Mouse (Mus musculus): ENCODE data around the gene Dgcr6. TPM values are rescaled to one million over a fixed set of nuclear protein-coding genes. Genes with fewer than 3 reads are reported as not detected.
A peak's percentile ranks its signal among the peaks of the same experiment; 100 is the strongest.

Gene Dgcr6
- total RNA-seq, 2 experiments from 2014 or later: 35.3 to 35.4 TPM

DNA sequence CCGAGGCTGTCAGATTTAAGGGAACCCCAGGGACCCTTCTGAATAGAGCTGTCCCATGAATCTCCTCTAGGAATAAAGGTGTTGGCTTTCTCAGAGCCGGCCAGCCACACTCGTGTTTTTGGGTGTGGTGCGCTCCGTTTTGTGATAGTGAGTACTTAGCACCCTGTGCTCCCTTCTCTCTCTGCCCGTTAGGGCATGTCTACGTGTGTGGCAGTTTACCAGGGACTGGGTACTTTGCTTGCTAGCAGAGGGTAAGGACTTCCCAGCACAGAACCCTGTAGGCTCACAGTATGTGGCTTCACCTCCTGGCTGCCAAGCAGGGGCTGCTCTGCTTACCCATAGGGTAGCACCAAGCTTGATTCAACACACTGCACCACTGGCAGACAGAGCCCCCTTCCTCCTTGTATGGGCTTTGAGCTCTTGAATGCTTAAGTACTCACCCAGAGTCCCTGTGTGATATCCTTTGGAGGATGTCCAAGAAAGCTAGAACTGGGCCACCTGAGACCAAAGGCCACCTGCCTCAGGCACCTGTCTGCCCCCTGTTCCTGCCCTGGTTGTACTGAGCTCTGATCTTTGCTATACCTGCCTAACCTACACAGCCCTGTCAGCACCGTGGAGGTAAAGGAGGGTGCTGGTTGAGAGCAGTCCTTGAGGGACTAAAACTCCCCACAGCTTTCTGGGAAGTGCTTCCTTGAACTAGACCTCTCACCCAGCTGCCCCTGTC, 16.2 kb downstream of the Dgcr6 start:
- DNase-seq (ENCODE audit: low spot score in 2 of 2): no peak

DNA sequence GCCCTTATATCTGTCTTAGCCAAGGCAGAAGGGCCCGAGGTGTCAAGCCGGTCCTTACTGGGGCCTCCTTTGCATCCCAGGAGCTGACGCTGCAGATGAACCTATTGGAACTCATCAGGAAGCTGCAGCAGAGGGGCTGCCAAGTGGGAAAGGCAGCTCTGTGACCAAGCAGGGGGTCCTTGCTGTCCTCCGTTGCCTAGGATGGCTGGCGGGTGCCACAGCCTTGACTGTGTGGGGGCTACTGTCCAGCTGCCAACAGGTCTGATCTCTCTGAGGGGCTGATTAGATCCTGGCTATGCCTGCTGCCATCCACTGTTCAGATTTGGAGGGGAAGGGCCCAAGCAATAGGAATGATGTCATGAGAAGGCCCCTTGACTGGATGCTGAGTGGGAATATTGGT, 18.1 kb downstream of the Dgcr6 start:
- no peak for DNase-seq (ENCODE audit: low spot score in 2 of 2)

DNA sequence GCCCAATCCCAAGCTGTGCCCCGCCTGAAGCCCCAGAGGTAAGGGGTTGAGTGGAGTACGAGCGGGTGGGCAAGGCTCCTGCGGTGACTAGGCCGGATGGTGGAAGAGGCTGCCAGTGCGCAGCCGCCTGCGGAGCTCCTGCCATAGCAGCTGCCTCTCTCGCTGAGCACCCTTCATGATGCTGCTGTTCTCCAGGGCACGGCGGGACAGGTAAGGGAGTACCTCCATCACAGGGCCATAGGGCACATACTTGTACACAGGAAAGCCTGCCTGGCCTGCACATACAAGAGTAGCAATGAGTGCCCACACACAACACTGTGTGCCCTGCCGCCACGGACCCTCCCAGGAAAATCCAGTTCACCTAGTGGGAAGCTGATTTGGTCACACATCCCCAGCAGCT, 19.4 kb downstream of the Dgcr6 start:
- DNase-seq (ENCODE audit: low spot score in 2 of 2): no peak

DNA sequence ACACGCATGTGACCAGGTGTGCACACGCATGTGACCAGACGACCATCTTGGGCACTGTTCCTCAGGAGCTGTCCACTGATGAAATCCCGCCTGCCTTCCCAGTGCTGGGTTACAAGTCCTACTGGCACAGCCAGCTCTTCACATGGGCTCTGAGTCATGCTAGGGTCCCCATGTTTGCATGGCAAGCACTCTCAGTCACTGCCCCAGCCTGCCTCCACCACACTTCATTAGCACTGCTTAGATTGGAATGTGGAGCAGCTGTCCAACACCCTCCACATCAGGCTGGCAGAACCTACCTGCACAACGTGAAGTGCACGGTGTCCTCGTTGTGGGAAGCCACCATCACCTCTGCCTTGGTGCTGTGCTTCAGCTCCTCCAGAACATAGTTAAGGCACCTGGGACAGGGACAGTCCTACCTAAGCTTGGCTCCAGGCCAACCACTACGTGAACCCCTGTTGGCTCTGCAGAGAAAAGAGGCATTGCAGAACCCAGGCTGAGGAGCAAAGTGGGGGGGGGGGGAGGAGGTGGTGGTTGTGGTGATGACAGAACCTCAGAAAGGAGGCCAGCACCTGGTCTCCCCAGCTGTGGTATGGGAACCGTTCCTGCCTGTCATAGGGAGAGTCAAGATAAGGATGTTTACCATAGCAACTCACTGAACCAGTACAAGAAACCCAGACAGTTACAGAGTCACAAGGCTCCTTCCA, 20.8 kb downstream of the Dgcr6 start:
- no peak for DNase-seq (ENCODE audit: low spot score in 2 of 2)

DNA sequence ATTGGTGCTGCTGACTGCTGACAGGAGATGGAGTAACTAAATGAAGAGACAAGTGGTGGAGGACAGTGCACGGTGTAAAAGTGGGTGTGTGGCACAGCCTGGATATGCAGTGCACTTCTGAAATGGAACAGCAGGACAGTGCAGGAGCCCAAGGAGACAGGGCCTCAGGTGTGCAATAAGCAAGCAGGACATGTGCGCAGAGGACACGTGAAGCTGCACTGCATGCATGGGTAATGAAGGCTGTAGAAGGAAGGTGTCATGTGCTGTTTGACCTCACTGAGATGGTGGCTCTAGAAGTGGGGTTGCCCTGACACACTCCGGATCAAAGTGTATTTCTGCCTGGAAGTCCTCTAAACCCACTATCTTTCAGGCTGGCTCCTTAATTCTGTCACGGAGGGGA, 22.0 kb downstream of the Dgcr6 start:
- DNase-seq (ENCODE audit: low spot score in 2 of 2): no peak

DNA sequence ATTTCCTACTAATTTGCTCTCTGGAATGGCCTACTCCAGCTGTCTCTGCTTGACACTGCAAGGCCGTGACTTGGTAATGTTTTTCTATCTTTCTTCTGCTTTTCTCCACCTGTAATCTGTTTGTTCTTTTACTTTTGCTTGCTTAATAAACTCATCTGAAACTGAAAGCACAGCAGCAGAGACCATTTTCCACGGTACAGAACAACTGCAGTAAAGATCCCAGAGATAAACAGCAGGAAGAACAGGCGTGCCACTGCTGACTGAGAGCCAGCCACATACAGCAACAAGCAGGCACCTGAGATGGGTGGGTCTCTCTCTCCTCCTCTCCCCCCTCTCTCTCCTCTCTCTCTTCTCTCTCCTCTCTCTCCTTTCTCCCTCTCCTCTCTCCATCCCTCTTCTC, 22.5 kb downstream of the Dgcr6 start:
- no peak for DNase-seq (ENCODE audit: low spot score in 2 of 2)

DNA sequence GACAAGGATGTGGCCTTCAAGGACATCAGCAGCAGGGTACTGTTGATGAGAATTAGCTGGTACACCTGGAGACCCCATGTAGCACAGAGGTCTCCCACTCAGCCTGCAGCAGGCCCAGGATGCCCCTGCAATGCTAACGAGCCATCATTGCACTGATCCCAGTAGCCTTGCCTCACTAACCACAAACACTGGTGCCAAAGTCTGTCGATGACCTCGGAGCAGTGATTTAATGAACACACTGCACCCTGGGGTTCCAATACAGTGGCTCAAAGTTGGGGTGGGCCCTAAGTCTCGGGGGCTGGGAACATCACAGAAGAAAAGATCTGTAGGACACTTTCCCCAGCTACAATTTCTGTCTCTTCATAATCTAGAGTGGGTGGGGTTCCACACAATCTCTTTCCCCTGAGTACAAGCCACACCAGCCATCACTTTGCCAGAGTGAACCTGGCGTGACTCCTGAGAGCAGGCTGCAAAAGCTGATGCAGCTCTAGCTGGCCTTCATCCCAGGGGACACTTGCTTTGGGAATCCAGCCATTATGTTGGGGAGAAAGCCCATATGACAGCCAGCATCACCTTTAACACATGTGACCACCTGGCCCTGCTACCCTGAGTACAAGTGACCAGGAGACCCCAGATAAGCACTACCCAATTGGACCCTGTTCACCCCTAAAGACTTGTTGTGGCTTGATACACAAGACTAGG, 25.8 kb downstream of the Dgcr6 start:
- no peak for DNase-seq (ENCODE audit: low spot score in 2 of 2)

DNA sequence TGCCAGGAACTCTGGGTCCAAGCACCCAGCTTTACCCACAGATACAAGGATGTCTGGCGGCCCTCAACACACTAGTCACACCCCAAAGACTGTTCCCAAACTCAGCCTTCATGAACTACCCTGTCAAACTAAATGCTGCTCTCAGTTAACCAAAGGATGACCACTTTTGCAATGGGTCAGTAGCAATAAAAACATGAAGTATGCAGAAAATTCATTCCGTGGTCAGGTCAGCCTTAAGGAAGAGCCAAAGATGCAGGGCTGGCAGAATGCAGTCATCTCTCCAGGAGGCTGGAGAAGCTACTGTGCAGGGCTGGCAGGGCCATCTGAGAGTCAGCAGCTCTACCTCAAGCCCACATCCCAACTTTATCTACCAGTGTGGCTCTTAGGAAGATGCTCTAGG, 26.6 kb downstream of the Dgcr6 start:
- DNase-seq (ENCODE audit: low spot score in 2 of 2): no peak

DNA sequence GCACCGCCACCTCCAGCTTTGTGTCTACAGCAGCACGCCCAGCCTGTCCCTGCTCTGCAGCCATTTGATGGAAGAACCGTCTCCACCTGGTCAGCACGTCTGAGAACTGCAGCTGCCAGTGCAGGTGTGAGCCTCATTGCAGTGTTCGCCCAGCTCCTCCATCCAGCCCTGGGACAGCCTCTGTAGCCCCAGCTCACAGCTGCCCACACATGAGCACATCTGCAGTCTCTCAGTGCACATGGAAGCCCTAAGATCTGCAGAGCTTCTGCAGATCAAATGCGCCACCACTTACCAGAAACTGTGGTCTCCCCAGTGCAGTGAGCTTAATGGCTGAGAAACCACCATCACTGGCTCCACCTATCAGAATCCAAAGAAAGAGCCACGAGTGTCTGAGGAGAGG, 27.5 kb downstream of the Dgcr6 start:
- DNase-seq (ENCODE audit: low spot score in 2 of 2): no peak

DNA sequence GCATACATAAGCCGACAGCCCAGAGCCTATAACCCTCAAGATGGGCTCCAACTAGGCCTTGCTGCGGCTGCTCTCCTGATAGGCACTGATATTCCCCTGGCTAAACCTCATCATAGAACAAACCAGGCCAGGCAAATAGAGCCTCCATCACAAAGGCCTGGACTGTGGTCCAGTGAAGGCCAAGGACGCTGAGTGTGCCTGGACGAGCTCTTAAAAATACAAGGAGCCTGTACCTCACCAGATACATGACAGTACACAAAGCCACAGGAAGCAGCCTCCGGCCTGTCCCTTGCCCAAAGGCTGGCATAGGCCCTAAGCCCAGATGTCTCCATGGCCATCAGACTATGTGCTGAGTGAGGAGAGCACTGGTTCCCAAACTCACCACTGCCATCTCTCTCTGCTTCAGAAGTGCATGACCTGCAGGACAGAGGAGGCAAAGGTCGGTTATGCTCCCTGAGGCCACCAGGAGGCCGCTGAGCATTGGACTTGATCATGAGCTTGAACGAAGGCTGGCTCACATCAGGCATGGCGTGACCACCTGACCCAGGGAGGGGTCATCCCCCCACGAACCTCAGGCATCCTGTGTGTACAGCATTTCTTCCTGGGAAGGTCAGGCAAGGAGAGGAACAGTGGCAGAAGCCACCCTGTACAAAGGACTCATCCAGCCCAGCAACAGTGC, 28.6 kb downstream of the Dgcr6 start:
- no peak for DNase-seq (ENCODE audit: low spot score in 2 of 2)

DNA sequence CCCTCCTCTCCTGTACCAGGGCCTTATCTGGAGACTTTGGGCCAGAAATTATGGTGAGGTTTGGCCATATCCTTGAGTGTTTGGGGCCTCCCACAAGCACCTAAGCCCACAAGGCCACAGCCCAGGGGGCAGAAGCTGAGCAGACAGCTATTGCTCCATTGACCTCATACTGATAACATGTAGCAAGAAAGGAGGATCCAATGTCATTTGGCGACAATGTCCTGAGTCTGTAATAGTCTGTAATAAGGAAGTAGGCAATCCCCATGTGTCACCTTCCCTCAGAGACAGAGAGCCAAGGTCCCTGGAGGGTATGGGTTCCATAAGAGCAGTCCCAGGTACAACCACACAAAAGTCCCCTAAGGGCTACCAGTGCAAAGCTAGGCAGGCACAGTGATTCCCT, 29.6 kb downstream of the Dgcr6 start:
- DNase-seq (ENCODE audit: low spot score in 2 of 2): no peak

DNA sequence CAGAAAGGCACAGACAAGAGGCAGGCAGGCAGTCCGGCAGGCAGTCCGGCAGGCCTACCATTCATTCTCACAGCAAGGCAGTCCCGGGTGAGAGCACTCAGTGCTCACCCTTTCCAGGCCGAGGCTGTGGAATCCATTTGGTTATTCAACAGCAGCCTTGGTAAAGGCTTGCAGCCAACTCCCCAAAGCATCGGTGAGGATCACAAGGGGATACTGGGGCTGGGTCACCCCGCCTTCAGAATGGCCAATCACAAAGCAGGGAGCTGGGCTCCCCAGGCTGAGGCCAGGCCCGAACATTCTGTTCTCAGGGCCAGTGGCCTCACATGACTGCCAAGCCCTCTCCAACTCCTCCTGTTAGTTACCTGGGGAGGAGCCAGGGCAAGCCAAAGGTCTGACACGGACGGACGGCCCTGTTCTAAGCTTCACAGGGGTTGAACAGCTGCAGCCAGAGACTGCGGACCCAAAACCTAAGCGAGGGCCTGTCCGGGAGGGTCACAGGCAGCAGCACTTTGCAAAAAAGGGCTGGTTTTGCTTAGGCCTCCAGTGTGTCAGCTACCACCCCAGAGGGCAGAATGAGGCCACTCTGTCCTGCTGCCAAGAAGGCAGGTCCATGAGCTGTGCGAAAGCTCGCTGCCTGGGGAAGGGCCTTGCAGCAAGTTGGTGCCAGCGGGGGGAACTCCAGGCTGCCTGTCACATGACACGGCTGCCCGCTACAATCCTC, 30.7 kb downstream of the Dgcr6 start:
- peak in 1 of 2 experiments; percentile 32 for DNase-seq (ENCODE audit: low spot score in 2 of 2)

DNA sequence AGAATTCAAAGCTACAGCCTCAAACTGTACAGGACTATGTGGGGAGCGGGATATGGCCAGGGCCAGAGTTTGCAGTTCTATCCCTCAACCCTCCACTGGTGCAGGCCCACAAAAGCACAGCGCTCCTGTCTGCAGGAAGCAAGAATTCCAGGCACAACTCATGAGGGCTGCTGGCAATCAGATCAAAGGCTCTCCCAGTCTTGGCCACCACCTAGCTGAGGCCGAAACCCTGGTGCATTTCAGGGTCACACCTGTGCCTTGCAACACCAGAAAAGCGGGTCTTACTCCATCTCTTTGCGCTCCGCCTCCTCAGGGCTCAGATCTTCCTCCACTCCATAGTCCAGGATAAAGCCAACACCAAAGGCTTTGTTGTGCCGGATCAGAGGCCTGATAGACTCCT, 31.6 kb downstream of the Dgcr6 start:
- no peak for DNase-seq (ENCODE audit: low spot score in 2 of 2)

DNA sequence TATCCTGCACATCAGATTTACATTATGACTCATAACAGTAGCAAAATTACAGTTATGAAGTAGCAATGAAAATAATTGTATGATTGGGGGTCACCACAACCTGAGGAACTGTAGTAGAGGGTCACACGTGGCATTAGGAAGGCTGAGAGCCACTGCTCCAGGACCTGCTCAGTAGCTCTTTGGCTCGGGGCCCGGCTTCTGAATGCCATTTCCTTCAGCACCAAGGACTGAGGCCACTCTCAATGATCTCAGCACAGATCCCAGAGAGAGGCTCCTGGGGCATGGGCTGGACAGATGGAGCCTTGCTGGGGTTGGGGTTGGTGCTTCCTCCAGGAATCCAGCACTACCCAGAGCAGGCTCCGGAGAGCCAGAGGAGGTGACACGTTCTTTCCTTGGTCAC, 34.4 kb downstream of the Dgcr6 start:
- DNase-seq (ENCODE audit: low spot score in 2 of 2): no peak

DNA sequence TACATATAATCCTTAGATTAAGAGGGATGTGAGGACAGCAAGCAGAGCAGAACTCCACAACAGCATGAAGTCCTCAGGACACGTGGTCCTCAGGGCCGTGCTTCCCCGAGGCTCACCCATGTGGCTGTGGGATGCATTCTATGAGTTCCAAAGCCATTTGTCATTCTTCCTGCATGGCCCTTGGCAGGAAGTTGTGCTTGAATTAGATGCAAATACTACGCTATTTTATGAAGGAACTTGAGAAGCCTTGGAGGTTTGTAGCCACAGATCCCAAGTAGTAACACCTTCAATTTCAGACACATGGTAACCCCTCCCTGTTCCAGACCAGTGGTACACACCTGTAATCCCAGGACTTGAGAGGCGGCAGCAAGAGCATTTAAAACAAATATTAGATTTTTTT, 43.7 kb downstream of the Dgcr6 start:
- DNase-seq (ENCODE audit: low spot score in 2 of 2): no peak

DNA sequence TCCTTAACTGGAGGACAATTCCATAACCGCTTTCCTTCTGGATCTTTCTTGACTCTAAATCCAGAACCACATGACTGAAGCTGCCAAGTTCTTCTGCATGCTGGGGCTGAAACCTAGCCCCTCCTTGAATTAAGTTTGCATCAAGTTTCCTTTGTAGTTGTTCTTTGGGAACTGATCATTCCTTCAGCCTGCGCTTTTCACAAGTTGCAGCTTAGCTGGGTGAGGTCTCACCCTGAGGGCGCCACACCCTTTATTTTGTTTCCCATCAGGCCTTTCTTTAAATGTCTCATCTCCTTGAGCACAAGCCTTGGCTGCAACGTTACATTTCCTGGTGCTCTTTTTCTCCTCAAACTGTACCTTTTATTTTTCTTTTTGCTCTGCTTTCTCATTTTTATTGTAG, 50.2 kb downstream of the Dgcr6 start:
- DNase-seq (ENCODE audit: low spot score in 2 of 2): no peak

DNA sequence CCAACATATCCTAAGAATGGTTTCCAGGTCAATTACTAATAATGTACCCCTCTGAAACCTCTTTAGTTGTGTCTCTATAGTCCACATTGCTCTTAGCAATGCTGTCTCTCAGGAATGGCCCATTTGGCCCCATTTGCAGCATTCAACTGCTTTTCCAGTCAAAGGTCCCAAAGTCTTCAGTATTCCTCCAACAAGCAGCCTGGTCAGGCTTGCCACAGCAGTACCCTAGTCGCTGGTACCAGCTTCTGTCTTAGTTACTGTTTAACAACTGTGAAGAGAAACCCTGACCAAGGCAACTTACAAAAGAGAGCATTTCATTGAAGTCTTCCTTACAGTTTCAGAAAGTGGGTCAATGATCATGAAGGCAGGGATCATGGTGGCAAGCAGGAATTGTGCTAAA, 50.7 kb downstream of the Dgcr6 start:
- no peak for DNase-seq (ENCODE audit: low spot score in 2 of 2)

DNA sequence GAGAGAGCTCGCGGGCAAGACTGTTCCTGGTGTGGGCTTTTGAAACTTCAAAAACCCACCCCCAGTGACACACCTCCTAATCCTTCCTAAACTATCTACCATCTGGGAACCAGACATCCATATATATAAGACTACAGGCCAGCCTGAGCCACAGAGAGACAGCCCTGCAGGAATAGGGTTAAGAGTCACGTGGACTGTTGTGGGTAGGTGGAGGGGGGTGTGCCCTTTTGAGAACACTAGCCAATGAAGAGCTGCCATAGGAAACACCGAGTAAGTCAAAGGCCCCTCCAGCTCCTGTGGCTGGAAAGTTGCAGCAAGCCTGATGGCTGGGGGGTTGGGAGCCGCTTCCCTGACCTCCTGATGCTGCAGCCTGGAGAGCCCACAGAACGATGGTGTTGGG, 51.1 kb downstream of the Dgcr6 start:
- no peak for DNase-seq (ENCODE audit: low spot score in 2 of 2)

DNA sequence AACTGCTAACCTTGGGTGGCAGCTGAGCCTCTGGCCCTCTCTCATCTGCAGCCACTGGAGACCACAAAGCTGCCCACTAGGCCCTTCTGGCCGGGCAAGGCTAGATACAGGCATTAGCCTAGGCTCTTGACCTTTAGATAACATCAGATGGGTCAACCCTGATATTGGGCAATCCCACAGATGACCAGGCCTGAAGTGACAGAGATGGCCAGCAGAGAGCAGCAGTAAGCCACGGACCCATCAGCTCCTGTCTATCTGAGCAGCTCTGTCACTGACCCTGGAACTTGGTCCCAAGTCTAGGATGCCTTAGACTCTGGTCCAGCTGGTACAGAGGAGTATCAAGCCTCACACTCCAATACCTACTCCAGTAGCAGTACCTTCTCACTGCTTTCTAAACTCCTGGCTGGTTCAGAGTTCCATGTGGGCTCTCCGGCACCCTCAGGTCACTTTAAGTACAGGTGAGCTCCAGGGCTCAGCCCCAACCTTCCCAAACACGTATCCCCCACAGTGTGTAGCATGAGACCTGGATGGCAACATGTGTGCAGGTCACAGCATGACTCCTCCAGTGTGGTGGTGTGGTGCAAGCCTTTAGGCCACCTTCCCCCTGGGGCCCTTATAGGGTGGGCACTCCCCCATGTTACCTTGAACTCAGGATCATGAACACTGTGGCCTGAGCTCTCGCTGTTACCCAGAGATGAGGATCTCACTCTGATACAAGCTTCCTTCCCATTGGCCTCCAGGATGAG, 55.7 kb downstream of the Dgcr6 start:
- DNase-seq (ENCODE audit: low spot score in 2 of 2): peak in 1 of 2 experiments; percentile 43

DNA sequence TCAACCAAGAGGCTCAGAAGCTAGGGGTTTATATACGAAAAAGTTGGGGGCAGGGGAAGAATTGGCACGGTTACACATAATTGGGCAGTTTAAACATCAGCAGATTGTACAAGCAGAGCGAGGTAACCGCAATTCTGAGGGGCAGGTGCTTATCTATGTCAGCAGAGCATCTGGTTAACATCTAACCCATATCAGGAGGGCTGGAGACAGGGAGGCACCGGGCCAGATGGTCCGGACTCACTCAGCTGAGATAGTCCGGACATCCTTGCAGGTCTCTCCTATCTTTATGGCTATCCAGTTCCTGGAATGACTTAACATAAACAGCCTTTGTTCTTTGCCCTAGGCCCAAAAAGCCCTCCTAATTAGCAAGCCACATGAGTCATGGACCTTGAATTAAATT, 58.4 kb downstream of the Dgcr6 start:
- no peak for DNase-seq (ENCODE audit: low spot score in 2 of 2)

DNA sequence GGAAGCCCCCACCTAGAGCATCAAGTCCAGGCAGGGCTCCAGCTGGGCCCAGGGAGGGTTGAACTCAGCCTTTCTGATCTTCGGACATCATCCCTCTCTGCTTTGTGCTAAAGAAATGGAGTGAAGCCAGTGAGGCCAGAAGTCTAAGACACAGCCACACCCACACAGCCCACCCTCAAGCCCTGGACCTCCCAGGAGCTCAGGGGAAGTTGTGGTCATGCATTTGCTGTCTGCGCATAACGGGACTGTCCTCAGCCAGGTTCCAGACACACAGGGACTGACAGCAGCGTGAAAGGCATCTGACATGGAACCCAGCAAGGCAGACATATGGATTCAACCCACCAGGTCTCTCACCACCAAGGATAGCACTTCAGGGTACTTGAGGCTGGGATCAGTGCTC, 63.8 kb downstream of the Dgcr6 start:
- no peak for DNase-seq (ENCODE audit: low spot score in 2 of 2)

Measured in gastrocnemius, postnatal 4 days (tissue).